Mouse (Mus musculus) megakaryocyte, embryonic 14.5 days (primary cell): ENCODE results near the gene Drg1.
"Not testable (repeated sequence)": the region's sequence is repeated elsewhere in the genome, so short reads cannot be mapped to it uniquely, and the experiment has no call there.

ENCODE experiments used
- FLI1 ChIP-seq: IDR thresholded peaks from 2 replicates; pipeline ENCODE4 v1.6.1; 2012; ENCODE audit warnings: low read length, inconsistent platforms, mixed read lengths
- GATA1 ChIP-seq: IDR thresholded peaks from 3 replicates; pipeline ENCODE4 v1.6.1; 2012; ENCODE audit warnings: mixed read lengths, low read length, inconsistent platforms, borderline replicate concordance

DNA sequence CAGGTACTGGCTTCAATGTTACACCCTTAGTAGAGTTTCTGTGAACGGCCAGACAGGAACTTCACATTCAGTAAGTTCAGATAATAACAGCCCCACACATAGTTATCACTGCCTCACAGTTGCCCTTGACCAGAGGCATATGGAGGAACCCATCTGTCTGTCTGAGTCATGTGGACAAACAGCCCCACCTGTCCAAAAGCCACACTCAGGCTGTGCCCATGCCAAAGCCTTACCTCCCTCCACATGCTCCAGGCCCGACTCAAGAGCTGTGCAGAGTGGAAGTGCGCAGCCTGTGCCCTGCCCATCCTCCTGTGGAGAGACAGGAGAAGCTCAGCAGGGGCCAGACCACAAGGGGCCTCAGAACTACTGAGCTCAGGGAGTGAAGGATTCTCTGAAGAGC, 122.2 kb downstream of the Drg1 start:
- TF ChIP-seq GATA1, FLI1: not testable (repeated sequence)
